Mouse (Mus musculus) frontal cortex, adult (tissue): ENCODE measurements around the gene Lrrc2.
A peak's percentile ranks its signal among the peaks of the same experiment; 100 is the strongest.

ENCODE experiments used
- ATAC-seq: cut with Nextera tagmentation; 2 replicates; pipeline ENCODE4 v1.9.2; 2017; ENCODE audit warnings: mild to moderate bottlenecking, moderate library complexity, mixed read lengths; ENCODE audit not compliant: low TSS enrichment

The Lrrc2 gene

DNA sequence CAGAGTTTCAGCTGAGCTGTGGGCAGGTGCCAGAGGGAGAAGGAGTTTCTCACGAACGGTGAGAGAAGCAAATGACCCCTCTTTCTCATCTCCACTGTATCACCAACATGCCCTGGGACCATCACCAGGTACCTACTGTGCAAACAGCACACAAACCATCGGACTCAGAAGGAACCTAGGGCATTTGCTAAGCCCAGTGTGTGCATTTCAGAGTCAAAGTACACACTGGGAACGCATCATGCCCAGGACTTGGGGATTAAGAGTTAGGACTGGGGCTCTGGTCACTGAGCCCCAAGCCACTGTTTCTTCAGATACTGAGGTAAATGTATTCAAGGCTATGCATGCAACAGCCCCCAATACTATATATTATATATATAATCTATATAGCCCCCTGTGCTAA is 36.0 kb downstream of the Lrrc2 start:
- no peak for ATAC-seq

DNA sequence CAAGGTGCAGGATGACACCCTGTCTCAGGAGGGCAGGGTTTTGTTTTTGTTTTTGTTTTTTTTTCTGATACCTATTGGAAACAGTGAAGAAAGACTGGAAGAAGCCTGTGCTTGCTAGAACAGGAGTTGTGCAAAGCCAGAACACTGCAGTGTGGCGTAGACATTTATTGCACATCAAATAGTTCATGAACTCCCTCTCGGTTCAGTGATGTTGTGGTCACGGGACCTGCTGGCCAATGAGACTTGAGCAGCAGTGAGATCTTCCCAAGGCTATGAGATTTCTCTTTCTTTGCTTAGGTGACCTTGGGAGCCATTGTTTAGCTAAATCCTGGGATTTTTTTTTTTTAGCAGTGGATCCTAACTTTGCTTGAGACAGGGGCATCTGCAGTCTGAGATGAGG is 36.7 kb downstream of the Lrrc2 start:
- ATAC-seq = no peak

DNA sequence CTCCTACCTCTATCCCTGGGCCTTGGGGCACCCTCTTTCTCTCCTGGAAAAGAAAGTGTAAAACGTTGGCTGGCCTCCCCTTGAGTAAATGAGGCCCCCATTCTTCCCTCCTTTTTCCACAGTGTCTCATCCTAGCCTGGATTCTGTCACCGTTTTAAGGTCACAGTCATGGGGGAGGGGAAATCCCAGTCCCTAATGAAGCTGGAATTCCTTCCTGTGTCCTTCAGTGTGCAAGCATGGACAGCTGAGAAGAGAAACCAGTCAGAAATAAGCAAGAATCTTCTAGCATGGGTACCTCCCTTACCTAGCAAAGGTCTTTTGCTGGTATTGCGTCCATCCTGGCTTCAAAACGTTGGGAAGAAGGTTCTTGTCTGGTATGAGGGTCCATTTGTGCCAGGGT is 37.8 kb downstream of the Lrrc2 start:
- no peak for ATAC-seq

DNA sequence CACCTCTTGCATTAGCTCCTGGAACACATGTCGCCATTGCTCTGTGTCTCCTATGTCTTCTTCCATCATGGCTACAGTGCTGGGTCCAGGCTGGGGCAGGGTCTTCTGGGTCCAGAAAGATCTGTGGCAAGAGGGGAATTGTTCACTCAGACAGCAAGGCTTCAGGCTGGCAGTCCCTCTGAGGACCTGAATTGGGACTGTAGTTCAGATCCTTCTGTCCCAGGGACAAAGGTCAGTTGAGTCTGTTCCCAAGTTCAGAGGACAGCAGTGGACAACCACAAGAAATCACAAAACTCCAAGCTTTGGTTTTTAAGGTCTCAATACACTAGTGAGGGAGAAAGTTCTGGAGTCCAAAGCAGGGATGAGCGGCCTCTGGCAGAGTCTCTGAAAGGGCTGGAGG is 38.2 kb downstream of the Lrrc2 start:
- no peak for ATAC-seq

DNA sequence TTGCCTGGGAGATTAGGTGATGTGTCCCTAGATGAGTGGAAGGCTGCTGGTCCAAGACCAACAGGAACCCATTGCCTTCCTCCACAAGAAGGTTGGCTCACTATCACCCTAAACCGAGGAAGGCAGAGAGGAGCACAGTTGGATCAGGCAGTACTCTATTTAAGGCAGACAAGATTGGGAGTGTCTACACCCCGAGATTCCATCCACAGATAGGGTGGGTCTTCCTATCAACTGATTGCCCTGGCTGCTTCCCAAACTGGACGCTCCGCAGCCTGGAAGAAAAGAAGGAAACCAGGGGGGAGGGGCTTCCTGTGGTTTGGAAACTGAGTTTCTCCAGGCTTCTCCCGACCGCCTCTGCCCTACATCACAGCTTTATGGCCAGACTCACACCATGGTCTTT is 38.9 kb downstream of the Lrrc2 start, which contains the start of gene Rtp3:
Rtp3 (minus strand) TSS at position 380 of the 400 bp plus-strand sequence.
- ATAC-seq = no peak

DNA sequence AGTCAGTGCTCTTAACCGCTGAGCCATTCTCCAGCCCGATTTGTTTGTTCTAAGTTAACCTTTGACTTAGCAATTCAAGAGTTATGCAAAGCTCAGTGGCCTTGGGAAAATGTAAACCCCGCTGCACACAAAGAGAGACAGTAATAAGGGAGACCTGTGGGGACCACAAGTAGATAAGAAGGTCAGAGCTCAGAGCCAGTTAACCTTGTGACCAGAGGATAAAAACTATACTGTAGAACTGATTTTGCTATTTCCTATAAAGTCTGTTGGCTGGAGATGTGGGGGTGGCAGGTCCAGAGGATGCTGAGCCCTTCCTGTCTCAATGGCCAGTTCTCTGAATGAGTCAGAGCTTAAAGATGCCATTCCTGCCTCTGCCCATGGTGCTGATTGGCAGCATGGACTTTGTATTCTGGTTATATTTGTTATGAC is 42.0 kb downstream of the Lrrc2 start:
- ATAC-seq = no peak

DNA sequence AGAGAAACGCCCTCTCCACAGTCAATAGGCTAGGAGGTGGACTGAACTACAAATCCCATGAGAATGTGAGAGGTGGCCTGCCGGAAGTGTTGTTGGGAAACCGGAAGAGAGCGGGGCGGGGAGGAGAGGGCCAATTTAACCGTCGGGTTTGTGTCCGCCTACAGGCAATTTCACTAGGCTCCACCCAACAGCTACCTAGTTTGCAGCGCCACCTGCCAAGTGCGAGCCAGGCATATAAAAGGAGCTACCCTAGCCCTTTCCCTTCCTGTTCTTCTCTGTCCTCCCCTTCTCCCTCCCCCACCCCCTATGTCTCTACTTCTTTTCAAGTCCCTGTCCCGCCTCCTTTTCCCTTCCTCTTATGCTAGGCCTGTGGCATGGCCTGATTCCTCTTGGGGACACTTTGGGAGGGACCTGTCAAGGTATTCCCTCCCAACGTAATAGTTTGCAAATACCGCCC is 43.4 kb downstream of the Lrrc2 start:
- ATAC-seq = peak; percentile 98

DNA sequence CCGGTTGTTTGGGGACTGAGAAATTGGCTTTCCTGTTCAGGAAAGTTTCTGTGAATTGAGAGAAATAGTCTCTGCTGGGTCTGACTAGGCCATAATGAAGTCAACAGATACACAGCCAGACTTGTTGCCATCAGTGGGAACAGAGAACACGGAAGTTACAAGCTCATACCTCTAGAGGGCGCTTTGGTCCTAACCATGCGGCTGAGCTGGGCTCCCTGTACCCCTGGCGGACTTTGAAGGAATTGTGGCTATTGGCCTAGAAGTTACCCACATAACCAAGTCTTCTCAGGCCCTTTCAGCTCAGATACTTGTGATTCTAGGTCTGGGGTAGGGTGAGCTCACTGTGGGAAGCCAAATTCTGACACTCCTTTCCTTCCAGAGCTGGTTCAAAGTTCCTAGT is 45.9 kb downstream of the Lrrc2 start:
- ATAC-seq = peak; percentile 92

DNA sequence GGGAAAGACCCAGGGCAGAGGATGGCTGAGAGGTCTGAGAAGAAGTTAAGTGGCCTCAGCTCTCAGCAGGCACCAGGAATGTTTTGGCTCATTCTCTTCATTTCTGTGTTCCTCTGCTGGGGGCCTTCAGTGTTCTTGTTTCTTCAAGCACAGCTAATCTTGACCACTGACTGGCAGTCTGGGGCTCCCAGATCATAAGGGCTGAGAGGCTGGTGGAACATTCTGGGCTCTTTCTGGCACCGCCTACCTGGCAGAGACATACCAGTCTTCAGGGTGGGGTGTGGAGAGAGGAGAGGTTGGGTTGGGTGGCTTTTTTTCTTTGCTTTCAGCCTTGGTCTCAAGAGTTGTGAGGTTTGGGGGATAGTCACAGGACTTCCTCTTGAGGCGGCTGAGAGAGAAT is 47.7 kb downstream of the Lrrc2 start:
- no peak for ATAC-seq

DNA sequence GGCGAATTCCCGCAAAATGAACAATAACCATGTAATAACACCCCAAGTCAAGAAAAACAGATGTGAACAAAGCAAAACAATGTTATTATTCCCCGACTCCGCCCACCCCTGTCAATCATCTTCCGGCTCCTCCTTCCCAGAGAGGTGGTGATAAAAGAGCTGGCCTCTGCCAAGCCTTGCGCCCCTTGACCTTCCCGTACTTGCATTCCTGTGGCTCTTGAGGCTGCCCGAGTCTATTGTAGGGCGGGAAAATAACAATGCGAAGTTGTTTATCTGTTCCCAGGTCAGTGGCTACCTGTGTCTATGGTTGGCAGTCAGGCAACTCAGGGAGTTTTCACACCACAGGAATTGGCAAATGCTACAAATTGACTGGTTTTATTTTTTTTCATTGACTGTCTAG is 48.5 kb downstream of the Lrrc2 start:
- no peak for ATAC-seq

DNA sequence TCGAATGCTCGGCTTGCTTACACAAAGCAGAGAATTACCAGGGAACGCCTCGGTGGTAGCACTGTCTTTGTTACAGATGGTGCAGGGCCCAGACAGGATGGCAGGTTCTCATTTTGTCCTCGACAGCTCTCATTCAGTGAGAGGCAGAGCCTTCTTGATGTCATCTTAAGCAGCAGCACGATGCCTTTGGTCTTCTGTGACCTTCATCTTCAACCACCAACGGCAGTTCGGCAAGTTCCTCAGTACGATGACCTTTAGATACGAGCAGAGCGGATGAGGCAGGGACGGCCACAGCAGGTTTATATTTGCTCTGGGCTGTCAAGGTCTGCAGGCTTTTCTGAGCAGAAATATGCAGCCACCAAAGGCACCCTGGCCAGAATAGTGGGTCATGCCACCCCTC is 50.3 kb downstream of the Lrrc2 start:
- no peak for ATAC-seq

DNA sequence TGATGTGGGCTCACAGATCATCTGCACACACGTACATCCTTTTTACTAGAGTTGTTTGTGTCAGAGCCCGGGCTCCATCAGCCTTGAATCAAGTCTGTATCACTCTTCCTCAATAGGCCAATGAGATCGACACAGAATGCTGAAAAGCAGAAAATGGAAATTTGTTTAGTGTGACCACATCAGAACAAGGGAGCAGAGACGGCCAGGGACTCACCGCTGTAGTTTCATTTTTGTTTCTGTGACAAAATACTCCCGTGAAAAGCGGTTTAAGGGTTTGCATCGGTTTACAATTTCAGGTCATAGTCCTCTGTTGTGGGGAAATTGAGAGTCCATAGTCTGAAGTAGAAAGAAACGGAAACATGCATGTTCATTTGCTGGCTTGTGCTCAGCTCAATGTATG is 51.9 kb downstream of the Lrrc2 start:
- ATAC-seq = no peak

DNA sequence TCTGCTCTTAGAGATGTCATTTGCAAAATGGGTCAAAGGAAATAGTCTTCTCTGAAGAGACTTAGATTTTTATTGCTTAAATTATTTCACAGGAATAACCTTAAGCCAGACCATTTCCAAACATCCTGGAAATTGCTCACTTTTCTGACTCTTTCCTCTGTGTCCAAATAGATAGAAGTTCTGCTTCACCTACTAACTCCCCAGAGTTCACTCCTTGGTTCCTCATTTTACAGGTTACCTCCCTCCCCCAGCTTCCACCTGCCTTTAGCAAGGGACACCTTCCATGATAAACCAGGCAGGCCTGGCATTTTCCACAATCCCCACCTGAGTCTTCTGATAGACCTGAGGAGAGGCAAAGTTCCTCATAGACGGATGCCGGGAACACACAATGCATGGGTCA is 55.2 kb downstream of the Lrrc2 start:
- no peak for ATAC-seq

DNA sequence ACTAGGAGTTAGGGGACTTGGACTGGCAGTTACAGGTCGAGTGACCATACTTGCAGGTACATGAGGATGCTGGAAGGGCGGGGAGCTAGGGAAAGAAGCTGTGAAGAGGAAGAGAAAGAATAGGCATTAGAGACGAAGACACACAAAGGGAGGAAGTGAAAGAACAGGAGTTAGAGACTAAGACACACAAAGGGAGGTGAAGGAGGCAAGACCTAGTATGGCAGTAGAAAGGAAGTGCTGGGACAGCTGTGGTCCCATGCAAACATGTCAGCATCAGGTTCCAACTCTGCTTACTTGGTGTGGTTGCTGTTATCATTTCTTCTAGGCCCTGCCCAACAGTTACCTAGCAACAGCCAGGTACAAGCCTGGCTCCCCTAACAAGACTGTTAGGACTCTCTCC is 58.4 kb downstream of the Lrrc2 start:
- ATAC-seq = no peak

DNA sequence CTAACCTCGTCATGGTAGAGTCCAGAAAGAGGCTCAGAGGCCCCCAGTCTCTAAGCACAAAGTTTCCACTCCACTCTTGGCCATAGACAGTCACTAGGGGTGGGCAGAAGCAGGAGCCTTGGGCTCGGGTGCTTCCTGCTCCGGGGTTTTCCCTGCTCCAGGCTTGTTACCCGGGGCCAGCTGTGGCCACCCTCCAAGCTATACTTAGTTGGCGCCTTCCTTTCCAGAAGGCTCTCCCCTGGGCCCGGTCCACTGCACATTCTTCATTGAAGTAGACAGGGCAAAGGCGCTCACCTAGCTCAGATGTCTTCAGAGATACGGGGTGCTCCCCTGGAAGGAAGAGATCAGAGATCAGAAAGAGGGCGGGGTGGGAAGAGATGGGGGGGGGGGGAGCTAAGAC is 60.2 kb downstream of the Lrrc2 start:
- ATAC-seq = no peak

DNA sequence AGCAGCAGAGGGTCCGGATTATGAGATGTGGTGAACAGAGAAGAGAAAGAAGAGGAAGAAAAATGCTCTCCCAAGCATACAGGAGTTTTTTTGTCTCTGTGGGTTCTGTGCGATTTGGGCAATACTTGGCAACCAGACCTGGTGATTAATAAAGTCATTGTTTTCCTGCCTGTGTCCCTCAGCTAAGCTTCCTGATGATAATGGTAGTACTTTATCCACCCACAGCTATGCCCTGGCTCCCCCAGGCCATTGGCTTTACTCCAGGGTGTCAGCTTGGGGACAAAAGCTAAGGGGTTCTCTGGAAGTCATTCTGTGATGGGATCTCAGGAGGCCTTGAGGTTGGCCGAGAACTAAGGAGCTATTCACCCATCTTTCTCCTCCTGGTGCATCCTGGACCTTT is 60.7 kb downstream of the Lrrc2 start:
- ATAC-seq = no peak

DNA sequence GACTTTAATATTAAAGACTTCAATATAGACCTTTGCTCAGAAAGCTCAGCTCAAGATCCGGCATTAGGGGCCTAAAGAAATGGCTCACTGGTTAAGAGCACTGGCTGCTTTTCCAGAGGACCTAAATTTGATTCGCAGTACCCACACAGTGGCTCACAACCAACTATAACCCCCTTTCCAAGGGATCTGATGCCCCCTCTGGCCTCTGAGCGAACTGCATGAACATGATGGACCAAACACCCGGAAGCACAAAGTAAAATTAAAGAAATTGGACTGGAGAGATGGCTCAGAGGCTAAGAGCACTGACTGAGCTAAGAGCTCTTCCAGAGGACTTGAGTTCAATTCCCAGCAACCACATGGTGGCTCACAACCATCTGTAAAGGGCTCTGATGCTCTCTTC is 64.3 kb downstream of the Lrrc2 start:
- no peak for ATAC-seq

DNA sequence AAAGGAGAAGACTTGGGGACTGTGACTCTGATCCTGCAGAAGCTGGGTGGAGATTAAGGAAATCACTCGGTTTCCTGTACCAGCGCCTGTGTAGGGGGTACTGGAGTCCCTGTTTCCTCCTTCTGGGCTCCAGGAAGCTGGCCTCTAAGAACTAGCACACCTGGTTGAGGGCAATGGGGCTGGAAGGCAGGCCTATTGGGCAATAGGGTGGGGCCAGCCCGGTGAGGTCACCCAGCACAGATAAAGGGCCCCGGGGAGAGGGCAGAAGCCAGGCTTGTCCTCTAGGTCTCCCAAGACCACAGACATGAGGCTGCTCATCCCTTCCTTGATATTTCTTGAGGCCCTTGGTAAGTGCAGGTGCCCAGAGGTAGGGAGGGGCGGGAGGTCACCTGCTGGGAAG is 67.7 kb downstream of the Lrrc2 start, which contains the start of gene Ltf:
Ltf (plus strand) TSS at position 250 of the 400 bp plus-strand sequence.
- ATAC-seq = no peak

DNA sequence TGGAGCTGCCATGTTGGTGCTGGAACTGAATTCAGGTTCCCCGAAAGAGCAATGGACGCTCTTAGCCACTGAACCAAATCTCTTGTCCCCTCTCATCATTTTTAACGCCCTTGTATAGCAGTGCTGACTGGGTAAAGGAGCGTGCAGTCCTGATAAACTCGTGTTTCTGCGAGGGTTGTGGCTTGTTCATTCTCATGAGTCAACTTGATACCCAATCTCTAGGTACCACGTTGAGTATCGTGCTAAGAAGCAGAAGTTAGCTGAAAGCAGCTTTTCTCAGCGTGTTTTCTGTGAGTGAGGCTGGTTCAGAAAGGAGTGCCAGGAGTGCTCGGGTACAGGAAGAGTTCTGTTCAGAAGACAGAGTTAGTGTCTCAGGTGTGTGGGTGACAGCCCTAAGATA is 75.4 kb downstream of the Lrrc2 start:
- no peak for ATAC-seq
